Mouse (Mus musculus): Measurements from ENCODE around the gene Mdm4.

The Mdm4 gene

DNA sequence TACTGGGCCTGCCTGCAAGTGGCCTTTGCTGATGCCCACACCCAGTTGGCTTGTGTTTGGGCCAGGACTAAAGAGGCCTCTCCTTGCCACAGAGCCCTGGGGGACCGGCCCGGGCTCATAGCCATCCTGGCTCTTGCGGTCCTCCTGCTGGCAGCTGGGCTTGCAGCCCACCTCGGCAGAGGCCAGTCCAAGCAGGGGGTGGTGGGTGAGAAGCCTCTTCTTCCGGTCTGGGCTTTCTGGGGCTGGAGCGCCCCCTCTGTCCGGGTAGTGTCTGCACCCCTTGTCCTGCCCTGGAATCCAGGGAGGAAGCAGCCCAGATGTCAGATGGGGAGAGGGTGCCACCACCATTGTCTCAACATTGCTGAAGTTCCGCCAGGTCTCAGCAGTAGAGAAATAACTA, 91.4 kb downstream of the Mdm4 start:
- no peak for DNase-seq (ENCODE audit: low read depth)

DNA sequence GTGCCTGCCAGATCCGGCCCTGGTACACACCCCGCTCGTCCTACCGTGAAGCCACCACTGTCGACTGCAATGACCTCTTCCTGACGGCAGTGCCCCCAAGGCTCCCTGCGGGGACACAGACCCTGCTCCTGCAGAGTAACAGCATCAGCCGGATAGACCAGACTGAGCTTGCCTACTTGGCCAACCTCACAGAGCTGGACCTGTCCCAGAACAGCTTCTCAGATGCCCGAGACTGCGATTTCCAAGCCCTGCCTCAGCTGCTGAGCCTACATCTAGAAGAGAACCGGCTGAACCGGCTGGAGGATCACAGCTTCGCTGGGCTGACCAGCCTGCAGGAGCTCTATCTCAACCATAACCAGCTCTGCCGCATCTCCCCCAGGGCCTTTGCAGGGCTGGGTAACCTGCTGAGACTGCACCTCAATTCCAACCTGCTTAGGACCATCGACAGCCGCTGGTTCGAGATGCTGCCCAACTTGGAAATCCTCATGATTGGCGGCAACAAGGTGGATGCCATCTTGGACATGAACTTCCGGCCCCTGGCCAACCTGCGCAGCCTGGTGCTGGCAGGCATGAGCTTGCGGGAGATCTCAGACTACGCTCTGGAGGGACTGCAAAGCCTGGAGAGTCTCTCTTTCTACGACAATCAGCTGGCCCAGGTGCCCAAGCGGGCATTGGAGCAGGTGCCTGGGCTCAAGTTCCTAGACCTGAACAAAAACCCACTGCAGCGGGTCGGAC, 92.9 kb downstream of the Mdm4 start:
- DNase-seq (ENCODE audit: low read depth), result no peak

DNA sequence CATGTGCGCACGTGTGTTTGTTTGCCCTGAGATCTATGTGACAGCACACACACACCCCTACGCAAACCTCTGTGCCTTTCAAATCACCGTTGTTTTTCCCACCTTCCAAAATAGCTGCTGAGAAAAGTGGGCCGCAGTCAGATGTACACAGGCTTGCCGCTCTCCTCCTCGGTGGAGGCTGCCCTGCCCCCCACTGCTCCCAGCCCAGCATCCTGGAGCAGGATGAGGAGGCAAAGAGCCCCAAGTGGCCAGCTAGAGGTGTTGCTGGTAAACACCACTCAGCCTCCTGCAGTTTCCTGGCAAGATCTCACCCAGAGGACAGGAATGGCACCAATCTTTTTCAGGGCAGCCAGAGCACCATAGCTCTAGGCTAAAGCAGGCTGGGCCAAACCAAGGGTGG, 95.5 kb downstream of the Mdm4 start:
- no peak for DNase-seq (ENCODE audit: low read depth)

DNA sequence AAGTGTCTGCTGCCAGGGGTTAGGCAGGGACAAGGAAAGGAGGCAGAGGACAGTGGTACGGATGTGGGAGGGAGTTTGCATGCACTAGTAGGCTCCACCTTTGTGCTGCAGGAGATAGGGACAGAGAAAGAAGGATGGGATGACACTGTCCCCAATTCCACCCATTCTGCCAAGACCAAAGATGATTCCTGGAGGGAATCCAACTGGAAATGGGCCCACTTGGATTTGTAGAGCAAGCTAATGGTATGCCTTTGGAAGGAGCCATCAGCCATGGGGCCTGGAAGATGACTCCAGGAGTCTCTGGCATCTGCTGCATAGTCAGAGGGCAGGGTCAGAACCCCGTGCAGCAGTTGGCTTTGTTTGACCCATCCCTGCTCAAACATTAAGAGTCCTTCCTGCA, 97.9 kb downstream of the Mdm4 start:
- DNase-seq (ENCODE audit: low read depth), result no peak

DNA sequence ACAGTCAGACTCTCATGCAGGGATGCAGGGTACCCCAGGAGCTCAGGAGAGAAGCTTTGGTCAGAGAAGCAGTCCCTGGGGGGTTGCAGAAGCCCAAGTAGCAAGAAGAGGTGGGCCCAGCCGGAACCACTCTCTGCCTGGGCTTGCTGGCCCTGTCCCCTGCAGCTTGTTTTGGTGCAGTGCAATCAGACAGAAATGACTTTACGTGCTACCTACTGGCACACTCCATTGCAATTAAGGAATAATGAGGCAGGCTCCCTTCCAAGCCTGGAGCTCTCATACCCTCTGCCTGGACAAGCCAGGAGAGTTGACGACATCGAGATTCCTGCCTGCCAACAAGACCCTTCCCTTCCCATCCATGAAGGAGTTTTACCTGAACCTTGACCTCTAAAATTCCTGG, 100.1 kb downstream of the Mdm4 start:
- no peak for DNase-seq (ENCODE audit: low read depth)

DNA sequence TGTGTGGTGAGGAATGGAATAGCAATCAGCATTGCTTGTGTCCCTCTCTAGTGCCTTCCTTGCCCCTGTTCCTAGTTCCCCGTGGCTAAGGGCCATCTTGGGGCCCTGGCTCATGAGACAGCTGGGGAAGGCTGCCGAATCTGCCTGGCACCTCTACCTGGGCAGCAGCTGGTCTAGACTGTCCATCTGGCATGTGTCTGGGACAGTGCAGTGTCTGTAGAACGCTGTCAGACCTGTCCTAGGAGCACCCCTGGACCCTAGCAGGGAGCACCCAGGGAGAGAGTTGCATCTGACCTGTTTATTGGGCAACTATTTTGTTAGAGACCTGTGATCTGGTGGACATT, 101.5 kb downstream of the Mdm4 start:
- no peak for DNase-seq (ENCODE audit: low read depth)

DNA sequence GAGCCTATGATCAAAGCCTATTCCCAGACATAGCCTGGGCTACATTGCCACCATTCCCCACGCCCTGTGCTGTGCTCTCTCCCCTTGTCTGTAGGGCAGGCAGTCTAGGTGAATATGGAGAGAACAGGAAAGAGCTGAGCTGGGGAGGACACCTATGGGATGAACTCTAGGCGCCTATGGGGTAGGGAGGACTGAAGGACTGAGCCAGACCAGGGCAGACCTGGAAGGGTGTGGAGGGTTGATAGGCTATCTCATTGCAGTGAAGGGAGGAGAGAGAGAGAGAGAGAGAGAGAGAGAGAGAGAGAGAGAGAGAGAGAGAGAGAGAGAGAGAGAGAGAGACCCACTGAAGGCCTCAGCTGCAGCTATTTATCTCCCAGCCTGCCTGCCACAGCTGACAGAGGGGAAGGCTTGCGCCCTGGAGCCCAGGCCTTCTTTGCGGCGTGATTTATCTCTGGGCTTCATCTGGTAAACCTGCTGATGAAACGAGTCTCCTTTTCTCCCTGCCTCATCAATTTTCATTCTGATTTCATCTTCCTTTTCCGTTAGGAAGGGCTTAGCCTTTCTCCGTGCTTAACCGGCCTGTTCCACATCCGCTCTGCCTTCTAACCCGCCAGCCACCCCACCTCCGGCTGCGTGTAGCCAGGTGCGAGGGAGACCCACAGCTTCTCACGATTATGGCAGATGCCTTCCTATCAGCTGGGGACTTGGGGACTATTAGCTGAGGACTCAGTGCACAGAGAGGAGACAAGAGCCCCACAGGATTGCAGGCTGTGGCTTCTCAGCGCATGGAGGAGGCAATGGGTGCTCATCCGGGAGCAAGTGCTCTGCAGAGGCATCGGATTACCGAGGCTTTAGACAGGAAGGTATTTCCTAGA, 102.1 kb downstream of the Mdm4 start:
- no peak for DNase-seq (ENCODE audit: low read depth)

DNA sequence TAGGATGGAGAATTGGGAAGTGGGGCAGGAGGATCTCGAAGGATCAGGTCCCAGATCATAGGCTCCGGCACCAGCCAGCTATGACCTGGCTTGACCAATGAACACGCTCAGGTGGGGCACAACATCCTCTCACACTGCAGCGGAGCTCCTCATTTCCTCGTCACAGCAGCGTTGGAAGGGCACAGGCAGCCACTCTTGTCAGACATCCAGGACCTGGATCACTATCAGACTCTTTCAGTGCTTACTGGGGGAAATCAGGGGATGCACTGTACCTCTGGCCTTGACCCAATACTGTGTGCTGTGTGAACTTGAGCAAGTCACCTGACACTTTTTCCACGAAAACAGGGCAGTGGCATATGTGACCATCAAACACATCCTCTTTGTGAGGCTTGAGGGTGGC, 105.1 kb downstream of the Mdm4 start:
- DNase-seq (ENCODE audit: low read depth), result no peak

DNA sequence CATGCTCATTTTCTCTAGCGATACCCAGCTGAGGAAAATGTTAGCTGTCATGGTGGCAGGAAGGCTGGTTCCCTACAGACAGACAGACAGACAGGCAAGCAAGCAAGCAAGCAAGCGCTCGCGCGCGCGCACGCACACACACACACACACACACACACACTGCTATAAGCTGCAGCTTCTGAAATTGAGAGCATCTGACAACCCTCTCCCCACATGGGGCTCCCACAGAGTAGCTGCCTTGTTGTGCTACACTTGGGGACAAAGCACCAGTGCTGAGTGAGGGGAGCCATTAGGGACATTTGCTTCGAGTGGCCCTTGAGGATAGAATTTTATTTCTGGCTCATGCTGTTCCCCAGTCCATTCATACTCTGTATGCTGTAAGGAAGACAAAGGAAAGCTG, 108.1 kb downstream of the Mdm4 start:
- DNase-seq (ENCODE audit: low read depth), result no peak

DNA sequence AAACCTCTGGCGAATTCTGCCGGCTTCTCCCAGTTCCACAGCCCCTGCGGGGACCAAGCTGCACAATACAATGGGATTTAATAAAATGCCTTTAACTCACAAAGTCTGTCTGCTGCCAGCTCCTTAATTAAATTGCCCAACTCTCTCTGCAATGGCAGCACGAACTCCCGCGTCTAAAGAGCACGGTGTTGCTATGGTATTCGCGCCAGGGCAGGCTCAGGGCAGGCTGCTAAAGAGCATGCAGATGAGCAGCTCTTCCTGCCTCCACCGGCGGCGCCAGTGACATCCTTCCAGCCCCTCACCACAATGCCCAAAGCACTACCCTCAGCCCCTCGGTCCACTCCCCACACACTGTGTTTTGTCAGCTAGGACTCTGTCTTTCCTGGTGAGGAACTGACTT, 109.3 kb downstream of the Mdm4 start:
- no peak for DNase-seq (ENCODE audit: low read depth)

DNA sequence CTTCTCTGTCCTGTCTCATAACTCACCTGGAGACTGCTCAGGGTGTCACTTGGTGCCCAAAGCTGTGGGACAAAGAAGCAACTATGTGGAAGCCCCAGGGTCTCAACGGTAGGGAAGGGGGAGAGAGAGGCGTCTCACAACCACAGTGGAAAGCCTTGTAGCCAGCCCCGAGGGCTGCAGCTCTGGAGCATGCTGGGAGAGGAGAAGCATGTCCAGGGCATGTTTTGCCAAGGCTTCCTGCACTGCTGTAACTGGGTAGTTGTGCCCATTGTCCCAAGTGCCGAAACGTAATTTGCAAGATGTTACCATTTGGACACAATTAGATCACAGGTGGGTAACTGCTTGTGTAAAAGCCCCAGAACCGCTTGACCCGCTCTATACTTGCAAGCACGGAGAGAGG, 111.1 kb downstream of the Mdm4 start:
- DNase-seq (ENCODE audit: low read depth), result no peak

DNA sequence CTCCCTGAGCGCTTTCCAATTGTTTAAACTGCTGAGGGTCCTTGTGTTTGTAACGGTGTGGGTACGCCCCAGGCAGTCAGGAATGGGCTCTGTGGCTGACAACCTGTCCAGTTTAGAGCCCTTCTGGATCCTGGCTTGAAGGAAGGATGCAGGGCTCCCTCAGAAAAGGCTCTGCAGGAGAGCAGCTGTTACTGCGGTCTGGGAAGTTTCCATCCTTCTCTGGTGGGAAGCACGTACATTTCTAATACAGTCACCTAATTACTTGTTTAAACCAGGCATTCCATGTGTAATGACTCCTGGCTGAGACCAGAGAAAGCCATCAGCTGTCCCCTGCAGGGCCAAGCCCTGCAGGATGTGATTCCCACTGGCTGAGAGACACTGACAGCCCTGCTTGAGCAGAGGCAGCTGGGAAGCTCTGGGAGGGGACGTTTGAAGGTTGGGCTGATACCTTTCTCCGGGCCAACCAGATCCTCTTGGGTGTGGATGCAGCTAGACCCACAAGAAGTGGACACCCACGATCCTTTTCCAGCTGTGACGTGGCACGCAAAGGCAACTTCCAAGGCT, 112.2 kb downstream of the Mdm4 start:
- no peak for DNase-seq (ENCODE audit: low read depth)

DNA sequence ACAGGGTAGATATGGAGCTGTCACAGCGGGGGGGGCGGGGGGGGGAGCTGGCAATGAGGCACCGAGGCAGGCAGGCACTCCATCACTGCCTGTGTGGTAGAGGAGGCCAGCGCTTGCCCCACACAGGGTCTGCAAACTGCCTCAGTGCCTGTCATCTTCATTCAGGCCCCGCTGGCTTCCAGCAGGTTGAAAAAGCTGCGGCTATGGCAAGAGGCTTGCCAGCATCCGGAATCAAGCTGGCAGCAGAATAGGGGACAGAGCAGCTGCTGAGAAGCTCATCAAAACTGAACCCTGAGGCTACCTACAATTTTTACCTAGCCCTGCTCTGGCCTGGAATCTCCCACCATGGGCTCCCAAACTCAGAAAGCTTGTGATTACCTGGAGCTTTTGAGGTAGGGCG, 112.8 kb downstream of the Mdm4 start:
- no peak for DNase-seq (ENCODE audit: low read depth)

DNA sequence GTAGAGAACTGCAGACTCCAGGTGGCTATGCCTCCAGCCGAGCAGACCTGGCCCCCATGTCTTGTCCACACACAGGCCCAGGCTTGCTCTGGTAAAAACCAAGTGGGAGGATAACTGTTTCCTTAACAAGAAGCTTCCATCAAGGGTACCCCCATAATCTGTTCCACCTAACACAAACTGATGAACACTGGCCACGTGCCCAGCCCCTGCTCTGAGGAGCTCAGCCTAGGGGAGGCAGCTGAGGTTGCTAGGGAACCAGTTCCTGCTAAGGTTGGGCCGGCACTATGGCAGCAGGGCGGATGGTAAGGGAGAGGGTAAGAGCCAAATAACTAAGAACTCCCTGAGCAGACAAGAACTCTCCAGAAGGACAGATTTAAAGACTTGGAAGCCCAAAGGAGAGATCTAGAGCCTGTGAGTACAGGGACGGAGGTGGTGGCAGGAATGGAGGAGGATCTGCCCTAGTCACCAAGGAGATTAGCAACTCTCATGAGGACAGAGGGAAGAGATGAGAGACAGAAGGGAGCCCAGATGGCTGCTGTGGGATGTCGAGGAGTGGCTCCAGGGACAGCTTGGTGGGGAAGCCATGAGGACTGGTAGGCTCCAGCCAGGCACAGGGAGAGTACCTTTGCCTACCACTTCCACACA, 114.4 kb downstream of the Mdm4 start:
- no peak for DNase-seq (ENCODE audit: low read depth)

DNA sequence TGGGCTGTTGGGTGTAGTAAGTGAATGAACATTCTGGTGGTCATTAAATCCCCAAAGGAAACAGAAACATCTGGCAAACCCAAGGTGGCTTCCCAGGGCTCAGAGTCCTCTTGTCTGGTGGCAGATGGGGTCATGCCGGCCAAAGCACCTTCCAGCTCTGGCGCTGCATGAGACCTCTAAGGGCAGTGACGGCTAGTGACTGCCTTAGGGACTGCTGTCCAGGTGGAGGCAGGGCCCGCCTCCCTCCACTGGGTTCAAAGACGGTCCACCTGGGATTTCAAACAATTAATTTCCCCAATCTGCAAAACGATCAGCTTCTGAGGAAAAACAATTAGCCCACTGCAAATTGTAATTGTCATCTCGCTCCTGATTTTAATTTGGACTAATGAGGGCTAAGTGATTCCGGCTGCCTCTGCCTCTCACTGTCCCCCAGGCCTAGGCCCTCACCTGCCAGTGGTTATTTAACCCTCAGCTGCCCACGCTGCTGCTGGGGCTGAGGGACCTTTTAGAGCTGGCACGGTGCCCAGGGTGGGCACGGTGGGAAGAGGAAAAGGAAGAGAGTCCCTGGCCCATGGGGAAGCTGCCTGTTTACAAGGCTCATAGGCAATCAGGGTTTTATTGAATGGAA, 119.8 kb downstream of the Mdm4 start:
- no peak for DNase-seq (ENCODE audit: low read depth)

DNA sequence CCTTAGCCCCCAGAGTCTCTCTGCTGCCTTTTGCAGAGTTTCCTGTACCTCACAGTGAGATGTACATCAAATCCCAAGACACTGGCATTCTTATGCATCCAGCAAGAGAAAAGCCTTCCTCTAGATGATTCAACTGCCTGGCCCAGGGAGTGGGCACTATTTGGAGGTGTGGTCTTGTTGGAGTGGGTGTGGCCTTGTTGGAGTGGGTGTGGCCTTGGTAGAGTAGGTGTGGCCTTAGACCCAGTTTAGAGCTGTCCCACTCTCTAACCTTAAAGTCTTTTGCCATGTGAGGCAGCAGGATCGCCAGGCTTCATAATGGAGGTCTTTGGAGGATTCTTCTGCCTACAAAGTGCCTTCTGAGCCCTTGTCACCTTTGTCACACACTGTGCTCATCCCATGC, 120.4 kb downstream of the Mdm4 start:
- DNase-seq (ENCODE audit: low read depth), result no peak
